Mouse (Mus musculus): Measurements from ENCODE around the gene Fbxl2. TPM values are rescaled to one million over a fixed set of nuclear protein-coding genes. Genes with fewer than 3 reads are reported as not detected.

Fbxl2 gene
- 0.35 TPM for polyA plus RNA-seq (2017; shearing (Covaris generic))

DNA sequence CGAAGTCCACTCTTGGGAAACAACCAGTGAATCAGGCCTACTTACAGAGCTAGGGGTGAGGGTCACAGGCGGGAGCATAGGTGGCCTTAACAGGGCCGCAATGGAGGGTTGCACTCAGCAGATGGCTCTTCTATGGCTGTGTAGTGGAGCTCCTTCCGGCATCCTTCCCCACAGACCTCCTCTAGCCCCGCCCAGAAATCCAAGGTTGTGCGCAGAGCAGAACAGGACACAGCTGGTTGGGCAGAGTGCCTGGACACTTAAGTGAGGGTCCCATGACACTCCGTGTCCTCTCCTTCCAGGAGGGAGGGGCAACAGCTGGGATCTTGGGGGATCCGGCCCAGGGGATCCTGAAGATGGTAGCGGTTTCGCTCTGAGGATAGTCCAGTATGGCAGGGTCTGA, at the start of gene Fbxl2:
Fbxl2 (minus strand) TSS at position 164 of the 400 bp plus-strand sequence.

GRCm38 (mm10) chr9:114057090-114057796, 11.3 kb upstream of the Fbxl2 start, which contains the start of gene Susd5:
Susd5 (plus strand) TSS chr9:114057140.

DNA sequence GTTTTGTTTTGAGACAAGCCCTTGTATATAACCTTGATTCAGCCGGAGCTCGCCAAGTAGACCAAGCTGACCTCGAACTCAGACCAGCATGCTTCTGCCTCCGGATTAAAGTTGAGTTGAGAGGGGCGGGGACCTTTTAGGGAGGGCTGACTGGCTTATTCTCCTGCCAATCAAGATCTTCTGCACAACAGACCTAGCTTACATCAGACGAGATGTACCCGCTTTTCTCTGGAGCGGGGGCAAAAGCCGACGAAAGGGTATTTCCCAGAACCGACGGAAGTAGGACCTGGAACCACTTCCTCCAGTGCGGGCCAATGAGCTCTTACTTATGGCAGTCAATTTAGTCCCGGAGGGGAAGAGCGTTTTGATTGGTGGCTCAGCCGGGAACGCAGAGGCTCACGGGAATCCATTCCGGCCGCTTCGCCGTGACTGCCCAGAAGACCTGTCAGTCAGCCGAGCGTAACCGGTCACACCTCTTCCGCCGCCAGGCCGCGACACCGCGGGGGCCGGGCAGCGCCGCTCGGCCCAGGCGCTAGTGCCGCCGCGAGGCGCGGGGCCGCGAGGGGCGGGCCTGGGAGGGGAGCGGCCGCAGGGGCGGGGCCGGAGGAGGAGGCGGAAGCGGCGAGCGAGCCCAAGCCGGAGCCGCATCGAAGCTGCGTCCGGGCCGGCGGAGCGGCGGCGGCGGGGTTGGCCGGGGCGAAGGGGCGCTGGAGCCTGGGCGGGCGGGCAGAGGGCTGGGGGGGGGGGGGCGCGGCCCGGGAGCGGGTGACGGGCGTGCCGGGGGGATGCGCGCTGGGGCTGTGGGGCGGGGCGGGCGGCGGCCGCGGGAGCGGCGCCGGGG, 115.2 kb downstream of the Fbxl2 start, which contains the start of gene Ubp1:
Ubp1 (plus strand) TSS at position 401 of the 841 bp plus-strand sequence.

Other genes with a start within 250 kb of the Fbxl2 start
- 83.0 TPM for gene Ubp1, start 115.3 kb downstream of the Fbxl2 start, polyA plus RNA-seq (2017; shearing (Covaris generic))
- not detected for gene Susd5, start 10.9 kb upstream of the Fbxl2 start, polyA plus RNA-seq (2017; shearing (Covaris generic))

Data from naive thymus-derived CD4-positive, alpha-beta T cell, adult 5 months (primary cell).